Mouse (Mus musculus) lung, embryonic 14.5 days (tissue): ENCODE results near the gene Mrpl33. TPM values are rescaled to one million over a fixed set of nuclear protein-coding genes. Genes with fewer than 3 reads are reported as not detected.

Experiments used
- ATAC-seq: fragments of 200-750 bp; cut with Nextera tagmentation; 2 replicates; pipeline ENCODE4 v1.8.0; 2017; ENCODE audit warnings: mild to moderate bottlenecking, moderate TSS enrichment, moderate library complexity; ENCODE audit not compliant: insufficient read depth
- DNase-seq: peaks from one replicate; pipeline ENCODE4 v3.0.0-alpha.2; 2015
- H3K27ac ChIP-seq: fragments of 300-500 bp; sonication (generic); 2 replicates; pipeline ENCODE4 v1.5.1; 2014; ENCODE audit warnings: low read depth, mild to moderate bottlenecking, moderate library complexity
- H3K27me3 ChIP-seq: fragments of 300-500 bp; sonication (generic); 2 replicates; pipeline ENCODE4 v1.6.1; 2014; ENCODE audit warnings: low read length, control low read depth; ENCODE audit not compliant: insufficient read depth
- H3K36me3 ChIP-seq: fragments of 300-500 bp; sonication (generic); 2 replicates; pipeline ENCODE4 v1.6.1; 2014; ENCODE audit warnings: control low read depth; ENCODE audit not compliant: insufficient read depth
- H3K4me1 ChIP-seq: fragments of 300-500 bp; sonication (generic); 2 replicates; pipeline ENCODE4 v1.6.1; 2014; ENCODE audit warnings: antibody characterized with exemption, control low read depth; ENCODE audit not compliant: insufficient read depth
- H3K4me2 ChIP-seq: fragments of 300-500 bp; sonication (generic); 2 replicates; pipeline ENCODE4 v1.6.1; 2014; ENCODE audit warnings: mild to moderate bottlenecking
- H3K4me3 ChIP-seq: fragments of 300-500 bp; sonication (generic); 2 replicates; pipeline ENCODE4 v1.5.1; 2014; ENCODE audit warnings: low read depth, low read length
- H3K9ac ChIP-seq: fragments of 300-500 bp; sonication (generic); 2 replicates; pipeline ENCODE4 v1.6.1; 2014
- H3K9me3 ChIP-seq: fragments of 300-500 bp; sonication (generic); 2 replicates; pipeline ENCODE4 v1.6.1; 2016; ENCODE audit warnings: low read depth, low read length, control low read depth
- CTCF ChIP-seq: IDR thresholded peaks from 2 replicates; pipeline ENCODE4 v1.5.1; 2016; ENCODE audit warnings: antibody characterized with exemption, low read depth
- WGBS: fragments of 180-500 bp; shearing (Covaris S2); extraction: QIAGEN DNeasy Blood & Tissue Kit; methylation state at CpG from one replicate; pipeline ENCODE4 v1.1.7; 2014; 5-methylcytosine and 5-hydroxymethylcytosine counted together
- polyA plus RNA-seq: library from polyadenylated mRNA; unstranded; fragments of >200 nt; fragmentation: Nextera tagmentation; extraction: Ambion mirVana; gene quantifications from 2 replicates; pipeline ENCODE4 v1.2.1, GENCODE M21; 2014

Gene Mrpl33
- polyA plus RNA-seq, 1 experiment from 2014 or later = 272 TPM

GRCm38 (mm10) chr5:31597430-31597944 lies 752 bp downstream of the Mrpl33 start:
- no peak overlapping the region for H3K9ac ChIP-seq
- H3K4me3 ChIP-seq = no peak overlapping the region
- peak overlapping the region; percentile 64 for H3K4me2 ChIP-seq
- no peaks in the 10 kb centered on the region for H3K4me1 ChIP-seq
- ATAC-seq = no peak
- TF ChIP-seq CTCF = no peak
- no peaks in the 10 kb centered on the region for H3K27me3 ChIP-seq
- WGBS = 50% methylated on average over 6 of the region's 6 CpGs
- peak overlapping the region; percentile 71 for H3K27ac ChIP-seq
- no peaks in the 10 kb centered on the region for H3K9me3 ChIP-seq
- H3K36me3 ChIP-seq = no peaks in the 10 kb centered on the region
- no peak for DNase-seq

- TF ChIP-seq CTCF = no peak
- no peak overlapping the region for H3K27ac ChIP-seq
- H3K4me2 ChIP-seq = no peak overlapping the region
- H3K27me3 ChIP-seq = no peaks in the 10 kb centered on the region
- no peak overlapping the region for H3K4me3 ChIP-seq
- no peaks in the 10 kb centered on the region for H3K36me3 ChIP-seq
- DNase-seq = no peak
- H3K9me3 ChIP-seq = no peaks in the 10 kb centered on the region
- no peak overlapping the region for H3K9ac ChIP-seq
- 73% methylated on average over 7 of the region's 7 CpGs for whole genome bisulfite sequencing
- H3K4me1 ChIP-seq = no peaks in the 10 kb centered on the region
- ATAC-seq = no peak
Observed at GRCm38 (mm10) chr5:31598121-31598520, 1.4 kb downstream of the Mrpl33 start.

- no peaks in the 10 kb centered on the region for H3K27me3 ChIP-seq
- DNase-seq (peak; percentile 73), ATAC-seq (no peak)
- no peaks in the 10 kb centered on the region for H3K36me3 ChIP-seq
- H3K27ac ChIP-seq = no peak overlapping the region
- no peaks in the 10 kb centered on the region for H3K4me1 ChIP-seq
- no peak overlapping the region for H3K9ac ChIP-seq
- WGBS = 63% methylated on average over 4 of the region's 4 CpGs
- H3K9me3 ChIP-seq = no peaks in the 10 kb centered on the region
- H3K4me3 ChIP-seq = no peak overlapping the region
- TF ChIP-seq CTCF = peak; percentile 59
- no peak overlapping the region for H3K4me2 ChIP-seq
Observed at GRCm38 (mm10) chr5:31598579-31598978, 1.8 kb downstream of the Mrpl33 start.

GRCm38 (mm10) chr5:31599161-31599560 lies 2.4 kb downstream of the Mrpl33 start:
- H3K9me3 ChIP-seq = no peaks in the 10 kb centered on the region
- no peaks in the 10 kb centered on the region for H3K36me3 ChIP-seq
- no peak overlapping the region for H3K4me3 ChIP-seq
- peak; percentile 39 for TF ChIP-seq CTCF
- ATAC-seq = no peak
- H3K4me1 ChIP-seq = no peaks in the 10 kb centered on the region
- WGBS = 75% methylated on average over 2 of the region's 2 CpGs
- H3K4me2 ChIP-seq = no peak overlapping the region
- H3K27me3 ChIP-seq = no peaks in the 10 kb centered on the region
- H3K27ac ChIP-seq = no peak overlapping the region
- no peak overlapping the region for H3K9ac ChIP-seq
- DNase-seq = peak; percentile 25

- Histone ChIP-seq H3K27ac (no peak overlapping the region), H3K4me2 (no peak overlapping the region), H3K9ac (no peak overlapping the region), H3K36me3 (no peaks in the 10 kb centered on the region), H3K9me3 (no peaks in the 10 kb centered on the region), H3K4me1 (no peaks in the 10 kb centered on the region), H3K27me3 (no peaks in the 10 kb centered on the region), H3K4me3 (no peak overlapping the region)
- no peak for TF ChIP-seq CTCF
- 81% methylated on average over 7 of the region's 7 CpGs for WGBS
- no peak for ATAC-seq
- DNase-seq = no peak
Observed at GRCm38 (mm10) chr5:31601162-31601722, 4.5 kb downstream of the Mrpl33 start.

GRCm38 (mm10) chr5:31602377-31602776 lies 5.6 kb downstream of the Mrpl33 start:
- TF ChIP-seq CTCF = no peak
- Histone ChIP-seq H3K9ac (no peak overlapping the region), H3K4me2 (no peak overlapping the region), H3K4me1 (no peaks in the 10 kb centered on the region), H3K36me3 (no peaks in the 10 kb centered on the region), H3K27ac (no peak overlapping the region), H3K27me3 (no peaks in the 10 kb centered on the region), H3K9me3 (no peaks in the 10 kb centered on the region), H3K4me3 (no peak overlapping the region)
- DNase-seq (peak; percentile 45), ATAC-seq (no peak)
- 100% methylated on average over 1 of the region's 1 CpGs for WGBS

GRCm38 (mm10) chr5:31603766-31604165 lies 7.0 kb downstream of the Mrpl33 start:
- Histone ChIP-seq H3K4me3 (no peak overlapping the region), H3K9me3 (no peaks in the 10 kb centered on the region), H3K4me1 (no peaks in the 10 kb centered on the region), H3K36me3 (no peaks in the 10 kb centered on the region), H3K4me2 (no peak overlapping the region), H3K9ac (no peak overlapping the region), H3K27me3 (no peaks in the 10 kb centered on the region), H3K27ac (no peak overlapping the region)
- WGBS = 82% methylated on average over 6 of the region's 6 CpGs
- TF ChIP-seq CTCF = no peak
- no peak for ATAC-seq
- no peak for DNase-seq

GRCm38 (mm10) chr5:31606151-31606550 lies 9.4 kb downstream of the Mrpl33 start:
- no peak for TF ChIP-seq CTCF
- Histone ChIP-seq H3K4me2 (no peak overlapping the region), H3K9ac (no peak overlapping the region), H3K4me3 (no peak overlapping the region), H3K9me3 (no peaks in the 10 kb centered on the region), H3K27ac (no peak overlapping the region), H3K4me1 (no peaks in the 10 kb centered on the region), H3K36me3 (no peaks in the 10 kb centered on the region), H3K27me3 (no peaks in the 10 kb centered on the region)
- ATAC-seq (no peak), DNase-seq (no peak)
- 36% methylated on average over 3 of the region's 3 CpGs for WGBS
